Mouse (Mus musculus): ENCODE data around the gene Car12. TPM values are rescaled to one million over a fixed set of nuclear protein-coding genes. Genes with fewer than 3 reads are reported as not detected.
"Not testable (repeated sequence)": the region's sequence is repeated elsewhere in the genome, so short reads cannot be mapped to it uniquely, and the experiment has no call there.

The Car12 gene
- polyA plus RNA-seq, 1 experiment from 2014 or later, result 2.6 TPM

DNA sequence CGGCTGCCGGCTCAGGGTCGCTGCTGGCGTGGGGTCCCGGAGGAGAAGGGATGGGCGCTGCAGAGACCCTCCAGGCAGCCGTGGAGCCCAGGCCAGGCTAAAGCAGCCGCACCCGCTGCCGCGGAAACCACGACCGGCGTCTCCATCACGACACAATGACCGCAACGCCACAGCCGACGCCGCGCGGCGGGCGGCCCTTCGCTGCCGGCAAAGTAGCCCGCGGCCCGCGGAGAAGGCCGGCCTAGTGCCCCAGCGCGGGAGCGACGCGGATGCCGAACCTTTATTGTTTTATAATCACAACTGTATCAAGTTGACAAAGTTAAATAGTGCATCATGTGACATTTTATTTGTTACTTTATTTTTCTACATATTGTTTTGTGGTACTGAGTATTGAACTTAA, 92.5 kb downstream of the Car12 start:
- not testable (repeated sequence) for H3K4me1 ChIP-seq (ENCODE audit: control insufficient read depth, insufficient read depth, low read length); H3K27me3 ChIP-seq (replicated peaks; ENCODE audit: control insufficient read depth, insufficient read depth, low read length); H3K9me3 ChIP-seq (replicated peaks; ENCODE audit: control insufficient read depth, low read length); ATAC-seq; H3K36me3 ChIP-seq (ENCODE audit: control insufficient read depth, insufficient read depth, low read length); H3K27ac ChIP-seq (ENCODE audit: low read depth, low read length)
- WGBS, result 2% methylated on average over 31 of the region's 37 CpGs
- Histone ChIP-seq H3K4me2 (ENCODE audit: low read length) (peak overlapping the region; percentile 45), H3K4me3 (ENCODE audit: low read depth, low read length) (peak overlapping the region; percentile 23), H3K9ac (ENCODE audit: low read length) (peak overlapping the region; percentile 41; the same call in 1 of the 2 replicates)
- DNase-seq (ENCODE audit: low spot score), result peak; percentile 18

DNA sequence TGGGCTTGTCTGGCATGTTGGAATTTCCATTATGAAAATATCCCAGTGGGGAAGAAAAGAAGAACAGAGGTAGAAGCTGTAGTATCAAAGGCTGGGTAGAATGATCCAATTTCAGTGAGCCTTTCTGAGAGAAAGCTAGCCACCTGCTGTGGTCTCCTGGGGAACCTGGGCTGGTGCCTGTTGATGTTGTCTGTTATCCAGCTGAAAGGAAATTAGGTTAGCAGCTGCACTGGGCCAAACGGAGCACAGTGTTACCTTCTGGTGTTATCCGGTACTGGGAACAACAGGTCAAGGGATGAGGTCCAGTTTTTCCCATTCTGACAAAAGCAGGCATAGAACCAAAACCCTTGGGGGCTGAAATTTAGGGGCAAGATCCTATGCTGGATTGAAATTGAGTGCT, 99.9 kb downstream of the Car12 start:
- Histone ChIP-seq H3K27me3 (replicated peaks; ENCODE audit: control insufficient read depth, insufficient read depth, low read length) (no peaks in the 10 kb centered on the region), H3K27ac (ENCODE audit: low read depth, low read length) (no peak overlapping the region), H3K4me1 (ENCODE audit: control insufficient read depth, insufficient read depth, low read length) (no peaks in the 10 kb centered on the region), H3K9me3 (replicated peaks; ENCODE audit: control insufficient read depth, low read length) (no peaks in the 10 kb centered on the region), H3K36me3 (ENCODE audit: control insufficient read depth, insufficient read depth, low read length) (no peaks in the 10 kb centered on the region), H3K4me3 (ENCODE audit: low read depth, low read length) (no peak overlapping the region), H3K4me2 (ENCODE audit: low read length) (no peak overlapping the region), H3K9ac (ENCODE audit: low read length) (no peak overlapping the region)
- ATAC-seq (no peak), DNase-seq (ENCODE audit: low spot score) (no peak)
- 8% methylated on average over 2 of the region's 2 CpGs for WGBS

Other genes starting within 250 kb of the Car12 start
- gene Fbxl22, start 199.1 kb upstream of the Car12 start, polyA plus RNA-seq (2014; fragmentation: Nextera tagmentation; extraction: Ambion mirVana), result 1.3 and 1.9 TPM in 2 replicates
- 125 and 134 TPM in 2 replicates for gene Usp3, start 120.5 kb upstream of the Car12 start, polyA plus RNA-seq (2014; fragmentation: Nextera tagmentation; extraction: Ambion mirVana)
- 30.2 and 33.0 TPM in 2 replicates for gene Aph1b, start 81.8 kb downstream of the Car12 start, polyA plus RNA-seq (2014; fragmentation: Nextera tagmentation; extraction: Ambion mirVana)
- 0.08 and 0.23 TPM in 2 replicates for gene Gm10647, start 83.4 kb downstream of the Car12 start, polyA plus RNA-seq (2014; fragmentation: Nextera tagmentation; extraction: Ambion mirVana)
- 2.2 and 2.8 TPM in 2 replicates for gene Aph1c, start 121.0 kb downstream of the Car12 start, polyA plus RNA-seq (2014; fragmentation: Nextera tagmentation; extraction: Ambion mirVana)
- gene Rab8b, start 206.0 kb downstream of the Car12 start, polyA plus RNA-seq (2014; fragmentation: Nextera tagmentation; extraction: Ambion mirVana), result 15.3 and 22.4 TPM in 2 replicates
- gene Rps27l, start 232.4 kb downstream of the Car12 start, polyA plus RNA-seq (2014; fragmentation: Nextera tagmentation; extraction: Ambion mirVana), result 357 and 434 TPM in 2 replicates

All from forebrain, embryonic 14.5 days (tissue).